Mouse (Mus musculus) liver, embryonic 11.5 days (tissue): ENCODE measurements around the gene Adamts20. TPM values are rescaled to one million over a fixed set of nuclear protein-coding genes. Genes with fewer than 3 reads are reported as not detected.
A peak's percentile ranks its signal among the peaks of the same experiment; 100 is the strongest.

Experiments used
- ATAC-seq: fragments of 200-750 bp; cut with Nextera tagmentation; replicated peaks from 2 replicates; pipeline ENCODE4 v1.8.0; 2017; ENCODE audit warnings: moderate number of reproducible peaks, mild to moderate bottlenecking, moderate TSS enrichment, moderate library complexity; ENCODE audit not compliant: low FRiP score
- DNase-seq: peaks from one replicate; pipeline ENCODE4 v3.0.0-alpha.2; 2017; ENCODE audit warnings: low spot score
- H3K27ac ChIP-seq: fragments of 300-500 bp; sonication (generic); 2 replicates; pipeline ENCODE4 v1.5.1; 2014; ENCODE audit warnings: mild to moderate bottlenecking, low read depth, low read length, control low read depth
- H3K27me3 ChIP-seq: fragments of 300-500 bp; sonication (generic); replicated peaks from 2 replicates; pipeline ENCODE4 v1.6.1; 2014; ENCODE audit warnings: low read length, mixed read lengths; ENCODE audit not compliant: control insufficient read depth, insufficient read depth
- H3K36me3 ChIP-seq: fragments of 300-500 bp; sonication (generic); 2 replicates; pipeline ENCODE4 v1.6.1; 2014; ENCODE audit warnings: mild to moderate bottlenecking, low read length, moderate library complexity, mixed read lengths; ENCODE audit not compliant: control insufficient read depth, insufficient read depth
- H3K4me1 ChIP-seq: fragments of 300-500 bp; sonication (generic); replicated peaks from 2 replicates; pipeline ENCODE4 v1.6.1; 2014; ENCODE audit warnings: low read length, mixed read lengths; ENCODE audit not compliant: control insufficient read depth, insufficient read depth
- H3K4me2 ChIP-seq: fragments of 300-500 bp; sonication (generic); 2 replicates; pipeline ENCODE4 v1.6.1; 2014; ENCODE audit warnings: mild to moderate bottlenecking, control low read depth, moderate library complexity
- H3K4me3 ChIP-seq: fragments of 300-500 bp; sonication (generic); 2 replicates; pipeline ENCODE4 v1.5.1; 2014; ENCODE audit warnings: low read depth, low read length, control low read depth
- H3K9ac ChIP-seq: fragments of 300-500 bp; sonication (generic); 2 replicates; pipeline ENCODE4 v1.6.1; 2014; ENCODE audit warnings: low read depth, low read length, control low read depth
- H3K9me3 ChIP-seq: fragments of 300-500 bp; sonication (generic); 2 replicates; pipeline ENCODE4 v1.6.1; 2016; ENCODE audit warnings: low read length, inconsistent platforms, mixed read lengths; ENCODE audit not compliant: control insufficient read depth
- WGBS: fragments of 180-500 bp; shearing (Covaris S2); extraction: QIAGEN DNeasy Blood & Tissue Kit; methylation state at CpG from one replicate; pipeline ENCODE4 v1.1.7; 2014; 5-methylcytosine and 5-hydroxymethylcytosine counted together
- polyA plus RNA-seq: library from polyadenylated mRNA; unstranded; fragments of >200 nt; fragmentation: Nextera tagmentation; extraction: Ambion mirVana; gene quantifications from 2 replicates; pipeline ENCODE4 v1.2.1, GENCODE M21; 2014

Gene Adamts20
- polyA plus RNA-seq, 1 experiment from 2014 or later, result 1.2 TPM

DNA sequence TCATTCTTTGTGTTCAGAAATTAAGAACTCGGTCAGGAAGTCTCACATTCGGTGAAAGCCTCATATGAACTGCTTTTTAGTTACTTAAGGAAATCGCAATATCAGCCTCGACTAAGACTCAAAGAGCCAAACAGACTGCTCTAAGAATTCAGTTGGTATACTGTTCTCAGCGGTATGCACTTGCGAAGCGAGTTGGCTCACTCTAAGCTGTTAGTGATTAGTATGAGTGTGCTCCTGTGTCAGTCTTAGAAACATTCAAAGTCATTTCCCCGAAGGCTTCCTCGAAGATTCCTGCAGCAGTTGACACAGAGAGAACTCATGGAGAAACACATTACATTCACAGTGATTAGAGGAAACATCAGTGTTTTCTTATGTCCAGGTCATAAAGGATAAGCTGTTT lies 4.1 kb downstream of the Adamts20 start:
- 80% methylated on average over 9 of the region's 9 CpGs for WGBS
- Histone ChIP-seq H3K4me2 (no peak overlapping the region), H3K27me3 (no peaks in the 10 kb centered on the region), H3K9me3 (no peaks in the 10 kb centered on the region), H3K4me3 (no peak overlapping the region), H3K36me3 (no peaks in the 10 kb centered on the region), H3K9ac (no peak overlapping the region), H3K27ac (no peak overlapping the region), H3K4me1 (no peaks in the 10 kb centered on the region)
- ATAC-seq, result no peak
- no peak for DNase-seq

DNA sequence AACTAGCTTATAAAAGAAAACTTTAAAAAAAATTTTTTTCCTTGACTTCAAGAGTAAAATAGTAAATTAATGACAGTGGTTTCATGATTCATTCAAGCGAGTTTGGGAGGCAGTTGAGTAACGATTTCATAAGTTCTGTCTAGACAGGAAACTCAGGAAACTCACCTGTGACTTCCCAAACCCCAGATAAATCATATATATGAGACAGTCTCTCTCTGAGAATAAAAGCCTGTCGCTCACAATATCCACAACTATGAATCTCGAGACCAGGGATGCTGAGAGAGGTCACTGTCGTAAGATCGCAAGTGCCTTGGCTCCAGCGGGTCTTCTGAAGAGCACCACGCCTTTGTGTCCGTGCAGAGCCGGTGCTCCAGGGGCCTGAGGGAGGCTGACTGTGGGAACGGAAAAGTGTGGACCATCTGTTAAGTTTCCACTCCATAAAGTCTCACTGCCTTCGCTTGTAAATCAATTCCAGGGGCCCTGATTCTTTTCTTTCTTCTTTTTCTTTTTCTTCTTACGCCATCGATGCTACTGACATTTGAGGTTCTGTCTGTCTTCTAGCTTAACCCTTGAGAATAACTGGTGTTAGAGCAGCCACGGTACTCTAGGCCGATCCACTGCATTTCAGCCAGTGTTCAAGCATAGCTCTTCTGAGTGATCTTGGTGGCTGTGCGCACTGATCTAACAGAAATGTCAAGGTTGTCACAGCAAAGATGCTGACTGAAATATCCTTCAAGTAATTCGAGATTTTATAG lies 7.4 kb downstream of the Adamts20 start:
- WGBS, result 72% methylated on average over 18 of the region's 18 CpGs

DNA sequence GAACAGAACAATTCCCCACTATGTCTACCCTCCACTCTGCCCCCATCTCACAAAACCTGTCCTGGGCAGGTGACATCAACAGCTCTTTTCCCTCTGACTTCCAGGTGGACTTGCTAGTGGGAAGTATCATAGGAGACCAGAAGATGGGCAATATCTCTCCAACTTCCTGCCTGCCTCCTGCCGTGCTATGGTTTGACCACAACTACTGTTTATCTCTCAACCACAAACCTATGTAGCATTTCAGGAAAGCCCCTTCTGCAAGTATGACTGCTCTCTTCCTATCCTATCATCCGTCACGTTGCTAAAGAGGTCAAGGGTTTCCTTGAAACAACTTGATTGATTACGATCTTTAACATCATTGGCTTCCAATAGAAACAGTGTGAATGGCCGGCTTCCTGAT lies 12.4 kb downstream of the Adamts20 start:
- Histone ChIP-seq H3K9ac (no peak overlapping the region), H3K36me3 (no peaks in the 10 kb centered on the region), H3K4me3 (no peak overlapping the region), H3K4me2 (no peak overlapping the region), H3K4me1 (no peaks in the 10 kb centered on the region), H3K9me3 (no peaks in the 10 kb centered on the region), H3K27ac (no peak overlapping the region), H3K27me3 (no peaks in the 10 kb centered on the region)
- ATAC-seq, result no peak
- 42% methylated on average over 5 of the region's 5 CpGs for WGBS
- no peak for DNase-seq

More for the DNA sequence above, 7.4 kb downstream of the Adamts20 start:
- H3K36me3 ChIP-seq, result no peaks in the 10 kb centered on the region
- no peak overlapping the region for H3K9ac ChIP-seq
- H3K27ac ChIP-seq, result no peak overlapping the region
- H3K27me3 ChIP-seq, result no peaks in the 10 kb centered on the region
- no peak overlapping the region for H3K4me3 ChIP-seq
- H3K9me3 ChIP-seq, result no peaks in the 10 kb centered on the region
- DNase-seq, result no peak
- H3K4me2 ChIP-seq, result no peak overlapping the region
- no peak for ATAC-seq
- no peaks in the 10 kb centered on the region for H3K4me1 ChIP-seq

DNA sequence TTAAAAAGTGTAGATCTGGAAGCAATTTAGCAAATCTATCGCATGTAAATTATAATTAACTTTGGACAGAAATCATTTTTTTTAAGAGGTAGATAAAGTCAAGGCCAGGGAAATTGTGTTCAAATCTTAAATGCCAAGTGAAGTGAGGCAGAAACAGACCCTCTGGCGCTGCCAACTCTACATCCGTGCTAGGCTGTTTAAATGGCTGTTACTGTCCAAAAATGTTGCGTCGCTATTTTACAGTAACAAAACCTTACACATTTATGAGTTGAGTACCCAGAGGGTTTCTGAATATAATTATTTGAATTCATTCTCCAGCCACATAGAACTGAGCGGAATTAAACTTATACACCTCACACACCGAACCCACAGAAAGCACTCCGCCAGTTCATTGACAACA lies 13.6 kb downstream of the Adamts20 start:
- no peaks in the 10 kb centered on the region for H3K9me3 ChIP-seq
- H3K36me3 ChIP-seq, result no peaks in the 10 kb centered on the region
- no peaks in the 10 kb centered on the region for H3K4me1 ChIP-seq
- H3K27me3 ChIP-seq, result no peaks in the 10 kb centered on the region
- WGBS, result 92% methylated on average over 8 of the region's 8 CpGs
- H3K27ac ChIP-seq, result no peak overlapping the region
- no peak overlapping the region for H3K9ac ChIP-seq
- no peak overlapping the region for H3K4me2 ChIP-seq
- H3K4me3 ChIP-seq, result no peak overlapping the region
- no peak for ATAC-seq
- DNase-seq, result no peak

DNA sequence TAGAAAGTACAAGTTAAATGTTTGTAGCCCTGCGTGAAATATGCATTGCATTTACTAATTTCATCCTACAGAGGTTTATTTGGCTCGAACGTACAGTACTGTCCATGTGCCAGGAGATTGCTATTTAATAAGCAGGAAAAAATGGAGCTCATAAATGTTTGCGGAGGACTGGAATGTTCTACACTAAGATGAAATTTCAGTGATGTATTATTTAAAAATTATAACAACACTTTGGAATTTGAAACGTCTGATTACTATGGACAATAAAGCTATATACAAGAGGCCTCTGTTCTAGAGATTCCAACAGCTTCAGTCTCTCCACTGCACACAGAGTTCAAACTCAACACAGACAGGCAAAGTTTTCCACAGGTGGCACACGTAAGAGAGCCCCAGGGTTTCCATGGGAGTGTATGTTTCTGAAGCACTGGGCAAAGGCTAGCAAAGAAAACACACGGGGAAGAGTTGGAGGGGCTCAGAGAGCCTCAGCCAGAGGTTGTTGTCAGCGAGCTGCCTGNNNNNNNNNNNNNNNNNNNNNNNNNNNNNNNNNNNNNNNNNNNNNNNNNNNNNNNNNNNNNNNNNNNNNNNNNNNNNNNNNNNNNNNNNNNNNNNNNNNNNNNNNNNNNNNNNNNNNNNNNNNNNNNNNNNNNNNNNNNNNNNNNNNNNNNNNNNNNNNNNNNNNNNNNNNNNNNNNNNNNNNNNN lies 20.6 kb downstream of the Adamts20 start:
- 57% methylated on average over 8 of the region's 8 CpGs for WGBS
- Histone ChIP-seq H3K4me3 (no peak overlapping the region), H3K9ac (no peak overlapping the region), H3K4me2 (no peak overlapping the region), H3K27ac (no peak overlapping the region), H3K9me3 (no peaks in the 10 kb centered on the region), H3K36me3 (no peaks in the 10 kb centered on the region), H3K4me1 (0 out of 2 replicates have a peak, but pooled peaks cover 2% of the 10 kb centered on the region), H3K27me3 (no peaks in the 10 kb centered on the region)
- ATAC-seq (peak; percentile 66), DNase-seq (peak; percentile 44)

DNA sequence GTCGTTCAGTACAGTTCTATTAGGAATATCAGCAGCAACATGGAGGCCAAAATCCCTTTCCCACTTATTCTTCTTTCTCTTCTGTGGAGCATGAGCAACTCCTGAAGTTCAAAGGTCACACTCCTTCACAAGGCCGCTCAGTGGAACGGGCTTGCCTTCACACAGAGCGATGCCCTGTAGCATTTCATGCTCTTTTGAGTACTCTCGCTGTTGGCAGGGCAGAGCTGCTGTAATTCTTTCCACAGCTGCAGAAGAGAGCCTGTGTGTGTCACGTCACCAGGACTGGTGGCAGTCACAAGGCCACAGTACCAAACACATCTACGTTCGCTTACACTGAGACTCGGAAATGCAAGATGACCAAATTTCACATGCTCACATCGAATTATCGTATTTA lies 21.2 kb downstream of the Adamts20 start:
- Histone ChIP-seq H3K36me3 (no peaks in the 10 kb centered on the region), H3K9me3 (no peaks in the 10 kb centered on the region), H3K27me3 (no peaks in the 10 kb centered on the region), H3K27ac (no peak overlapping the region), H3K4me1 (0 out of 2 replicates have a peak, but pooled peaks cover 2% of the 10 kb centered on the region), H3K9ac (no peak overlapping the region), H3K4me3 (no peak overlapping the region), H3K4me2 (no peak overlapping the region)
- 87% methylated on average over 11 of the region's 11 CpGs for WGBS
- ATAC-seq, result no peak
- DNase-seq, result no peak

DNA sequence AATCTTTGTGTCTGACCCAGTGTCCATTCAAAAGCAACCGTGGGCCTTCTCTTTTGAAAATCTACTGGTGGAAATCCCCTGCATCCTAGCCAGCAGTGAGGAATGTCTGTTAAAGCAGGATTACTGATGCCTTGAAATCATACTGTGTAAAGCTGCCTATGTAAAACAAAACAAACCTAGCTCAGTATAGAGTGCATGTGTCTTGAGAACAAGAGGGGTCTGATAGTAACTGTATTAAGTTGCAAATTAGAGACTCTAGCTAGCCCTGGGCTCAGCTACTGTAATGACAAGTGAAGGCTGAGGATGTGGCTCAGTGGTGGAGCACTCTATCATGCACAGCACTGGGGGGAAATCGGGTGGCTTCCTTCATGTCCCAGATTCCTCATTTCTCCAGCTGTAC lies 22.2 kb downstream of the Adamts20 start:
- DNase-seq, result no peak
- no peak for ATAC-seq
- no peak overlapping the region for H3K4me2 ChIP-seq
- H3K36me3 ChIP-seq, result no peaks in the 10 kb centered on the region
- no peaks in the 10 kb centered on the region for H3K9me3 ChIP-seq
- H3K9ac ChIP-seq, result no peak overlapping the region
- no peak overlapping the region for H3K4me3 ChIP-seq
- H3K4me1 ChIP-seq, result 0 out of 2 replicates have a peak, but pooled peaks cover 2% of the 10 kb centered on the region
- H3K27me3 ChIP-seq, result no peaks in the 10 kb centered on the region
- no peak overlapping the region for H3K27ac ChIP-seq
- WGBS, result 54% methylated on average over 2 of the region's 2 CpGs

DNA sequence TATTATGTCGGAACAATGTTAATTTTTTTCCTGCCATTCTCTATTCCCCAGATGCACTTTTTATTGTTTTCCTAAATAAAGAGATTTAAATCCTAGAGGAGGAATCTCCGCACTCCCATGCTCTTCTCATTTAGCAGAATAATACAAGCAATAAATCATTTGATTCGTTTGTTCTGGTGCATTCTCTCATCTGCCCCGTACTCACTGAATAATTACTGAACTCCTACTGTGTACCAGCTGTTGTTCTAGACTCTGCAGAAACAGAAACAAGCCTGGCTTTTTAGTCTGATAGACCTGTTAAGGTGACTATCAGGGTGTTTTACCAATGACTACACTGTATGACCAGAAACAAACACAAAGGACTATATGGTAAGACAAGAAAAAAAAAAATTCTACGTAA lies 29.7 kb downstream of the Adamts20 start:
- 83% methylated on average over 5 of the region's 5 CpGs for WGBS
- no peak for DNase-seq
- Histone ChIP-seq H3K4me2 (no peak overlapping the region), H3K4me3 (no peak overlapping the region), H3K36me3 (no peaks in the 10 kb centered on the region), H3K9ac (no peak overlapping the region), H3K27me3 (no peaks in the 10 kb centered on the region), H3K27ac (no peak overlapping the region), H3K4me1 (no peaks in the 10 kb centered on the region), H3K9me3 (no peaks in the 10 kb centered on the region)
- ATAC-seq, result no peak
